In the genomic region with DNA sequence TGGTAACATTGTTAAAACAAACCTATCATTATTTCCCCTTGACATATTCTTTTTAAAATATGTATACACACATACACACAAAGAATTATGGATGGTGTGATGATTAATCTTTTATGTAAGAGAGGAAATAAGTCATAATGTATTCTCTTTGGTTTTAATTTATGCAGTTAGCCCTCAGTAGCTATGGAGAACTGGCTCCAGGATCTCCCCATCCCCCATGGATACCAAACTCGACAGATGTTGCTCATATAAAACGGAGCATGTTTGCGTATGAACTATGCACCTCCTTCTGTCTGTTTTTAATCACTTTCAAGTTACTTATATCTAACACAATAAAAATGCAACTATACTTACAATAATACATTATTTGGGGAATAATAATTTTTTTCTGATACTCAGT, we compare ENCODE assay signal across 14 mouse cellular contexts.
A peak's percentile ranks its signal among the peaks of the same experiment; 100 is the strongest.
DNase-seq lines count a peak whose midpoint lies in the region; ATAC-seq and TF ChIP-seq lines count a peak whose summit lies in the region.
"Had no signal": no experiment of that assay in that cellular context is flagged by ENCODE, and none has a peak within 500 bp of the region (broad histone marks: within the 10 kb centered on the region; RNA-seq: fewer than 3 reads in every experiment).

No protein-coding gene starts in this region.

- H3K9me3 ChIP-seq in forebrain, embryonic 11.5 days (ENCODE audit: control insufficient read depth, low read length) = no peaks in the 10 kb centered on the region
- no peaks in the 10 kb centered on the region for H3K9me3 ChIP-seq in forebrain, embryonic 10.5 days
- H3K9me3 ChIP-seq in neural tube, embryonic 11.5 days (ENCODE audit: control insufficient read depth, low read length) = no peaks in the 10 kb centered on the region
- H3K9me3 ChIP-seq in neural tube, embryonic 15.5 days (replicated peaks) = no peaks in the 10 kb centered on the region
- H3K9me3 ChIP-seq in midbrain, postnatal 0 days (ENCODE audit: low read length) = no peaks in the 10 kb centered on the region
- H3K9me3 ChIP-seq: embryonic facial prominence, embryonic 15.5 days had no signal

- H3K9ac ChIP-seq in forebrain, embryonic 11.5 days (ENCODE audit: low read length) = no peak overlapping the region
- no peak overlapping the region for H3K9ac ChIP-seq in neural tube, embryonic 11.5 days (ENCODE audit: low read length)
- H3K9ac ChIP-seq in neural tube, embryonic 15.5 days (replicated peaks) = no peak overlapping the region
- no peak overlapping the region for H3K9ac ChIP-seq in midbrain, postnatal 0 days (replicated peaks; ENCODE audit: low read length, poor library complexity, severe bottlenecking)
- H3K9ac ChIP-seq: embryonic facial prominence, embryonic 15.5 days; lung, embryonic 14.5 days had no signal

- H3K27ac ChIP-seq in forebrain, embryonic 11.5 days (ENCODE audit: low read depth, low read length) = no peak overlapping the region
- no peak overlapping the region for H3K27ac ChIP-seq in forebrain, embryonic 10.5 days
- no peak overlapping the region for H3K27ac ChIP-seq in neural tube, embryonic 11.5 days (ENCODE audit: low read depth, low read length)
- no peak overlapping the region for H3K27ac ChIP-seq in neural tube, embryonic 15.5 days (replicated peaks)
- H3K27ac ChIP-seq in midbrain, postnatal 0 days (ENCODE audit: low read depth, low read length) = no peak overlapping the region
- H3K27ac ChIP-seq: left cerebral cortex, adult 2 months had no signal

- no peaks in the 10 kb centered on the region for H3K36me3 ChIP-seq in forebrain, embryonic 11.5 days (ENCODE audit: control insufficient read depth, insufficient read depth, low read length)
- no peaks in the 10 kb centered on the region for H3K36me3 ChIP-seq in forebrain, embryonic 10.5 days (replicated peaks)
- H3K36me3 ChIP-seq in neural tube, embryonic 11.5 days (ENCODE audit: control insufficient read depth, insufficient read depth, low read length) = no peaks in the 10 kb centered on the region
- H3K36me3 ChIP-seq in neural tube, embryonic 15.5 days = no peaks in the 10 kb centered on the region
- no peaks in the 10 kb centered on the region for H3K36me3 ChIP-seq in midbrain, postnatal 0 days (ENCODE audit: insufficient read depth, low read length)
- H3K36me3 ChIP-seq: embryonic facial prominence, embryonic 15.5 days had no signal

- TF ChIP-seq CTCF in midbrain, postnatal 0 days (IDR thresholded peaks at IDR 0.05) = no peak

- DNase-seq in forebrain, embryonic 11.5 days (ENCODE audit: low spot score) = peak; percentile 37
- DNase-seq in forebrain, embryonic 10.5 days (ENCODE audit: extremely low spot score, low spot score) = no peak
- DNase-seq in neural tube, embryonic 11.5 days (ENCODE audit: low spot score) = peak; percentile 24
- DNase-seq in forelimb bud, embryonic 11.5 days (ENCODE audit: low read depth, low spot score) = peak; percentile 36
- peak; percentile 37 for DNase-seq in midbrain, postnatal 0 days (ENCODE audit: low spot score)
- no peak for DNase-seq in gastrocnemius, adult 8-10 months (ENCODE audit: low spot score in 2 of 2)
- no peak for DNase-seq in heart, adult 18-20 months
- DNase-seq: kidney, postnatal 36 days; liver; lung, embryonic 14.5 days had no signal

- no peak overlapping the region for H3K4me3 ChIP-seq in forebrain, embryonic 11.5 days (ENCODE audit: low read depth, low read length)
- no peak overlapping the region for H3K4me3 ChIP-seq in forebrain, embryonic 10.5 days
- no peak overlapping the region for H3K4me3 ChIP-seq in neural tube, embryonic 11.5 days (ENCODE audit: low read depth, low read length)
- H3K4me3 ChIP-seq in neural tube, embryonic 15.5 days (replicated peaks) = no peak overlapping the region
- no peak overlapping the region for H3K4me3 ChIP-seq in midbrain, postnatal 0 days (ENCODE audit: low read depth, low read length)
- H3K4me3 ChIP-seq: embryonic facial prominence, embryonic 15.5 days; left cerebral cortex, adult 2 months had no signal

- H3K27me3 ChIP-seq in forebrain, embryonic 11.5 days (ENCODE audit: control insufficient read depth, insufficient read depth, low read length) = no peaks in the 10 kb centered on the region
- H3K27me3 ChIP-seq in forebrain, embryonic 10.5 days (ENCODE audit: poor library complexity, severe bottlenecking) = no peaks in the 10 kb centered on the region
- H3K27me3 ChIP-seq in neural tube, embryonic 11.5 days (ENCODE audit: control insufficient read depth, insufficient read depth, low read length) = no peaks in the 10 kb centered on the region
- no peaks in the 10 kb centered on the region for H3K27me3 ChIP-seq in neural tube, embryonic 15.5 days (replicated peaks)
- H3K27me3 ChIP-seq in midbrain, postnatal 0 days (ENCODE audit: insufficient read depth, low read length) = no peaks in the 10 kb centered on the region
- H3K27me3 ChIP-seq: embryonic facial prominence, embryonic 15.5 days had no signal

- no peak overlapping the region for H3K4me2 ChIP-seq in forebrain, embryonic 11.5 days (ENCODE audit: low read depth, low read length, severe bottlenecking)
- H3K4me2 ChIP-seq in neural tube, embryonic 11.5 days (ENCODE audit: low read depth) = no peak overlapping the region
- H3K4me2 ChIP-seq in neural tube, embryonic 15.5 days = no peak overlapping the region
- H3K4me2 ChIP-seq in midbrain, postnatal 0 days (ENCODE audit: low read depth, low read length, poor library complexity, severe bottlenecking) = no peak overlapping the region
- H3K4me2 ChIP-seq: embryonic facial prominence, embryonic 15.5 days; lung, embryonic 14.5 days had no signal

- 65% methylated on average over 3 of the region's 3 CpGs for WGBS in forebrain, embryonic 11.5 days
- 64% methylated on average over 3 of the region's 3 CpGs for WGBS in forebrain, embryonic 10.5 days
- 43% methylated on average over 3 of the region's 3 CpGs for WGBS in neural tube, embryonic 11.5 days
- 18% methylated on average over 3 of the region's 3 CpGs for WGBS in neural tube, embryonic 15.5 days
- WGBS in midbrain, postnatal 0 days = 24% methylated on average over 3 of the region's 3 CpGs

- no peaks in the 10 kb centered on the region for H3K4me1 ChIP-seq in forebrain, embryonic 11.5 days (replicated peaks; ENCODE audit: control insufficient read depth, insufficient read depth, low read length)
- H3K4me1 ChIP-seq in forebrain, embryonic 10.5 days = peaks cover 16% of the 10 kb centered on the region
- peaks cover 6% of the 10 kb centered on the region for H3K4me1 ChIP-seq in neural tube, embryonic 11.5 days (ENCODE audit: control insufficient read depth, insufficient read depth, low read length)
- H3K4me1 ChIP-seq in neural tube, embryonic 15.5 days = peaks cover 5% of the 10 kb centered on the region; the same call in 1 of the 2 replicates
- no peaks in the 10 kb centered on the region; the same call in 1 of the 2 replicates for H3K4me1 ChIP-seq in midbrain, postnatal 0 days (ENCODE audit: insufficient read depth, low read length)

- 0 out of 2 replicates have a peak, but pooled peaks have one; percentile 46 for ATAC-seq in forebrain, embryonic 11.5 days (replicated peaks; ENCODE audit: low FRiP score)
- no peak for ATAC-seq in neural tube, embryonic 11.5 days (ENCODE audit: insufficient read depth, low FRiP score, low TSS enrichment)
- ATAC-seq in neural tube, embryonic 15.5 days (ENCODE audit: low FRiP score) = no peak
- ATAC-seq in midbrain, postnatal 0 days (ENCODE audit: low FRiP score) = 0 out of 2 replicates have a peak, but pooled peaks have one; percentile 31
- ATAC-seq: intestine, postnatal 0 days had no signal

Comparison
In these comparisons a context has a peak if more than half of its experiments do, and no peak if none do; other contexts are left out.
1. DNase-seq: peak in forebrain, embryonic 11.5 days (single experiment), neural tube, embryonic 11.5 days (single experiment), forelimb bud, embryonic 11.5 days (single experiment) and midbrain, postnatal 0 days (single experiment); none in forebrain, embryonic 10.5 days (single experiment), gastrocnemius, adult 8-10 months (0 of 2) and heart, adult 18-20 months (0 of 2).
2. ATAC-seq: peak in forebrain, embryonic 11.5 days (single experiment) and midbrain, postnatal 0 days (single experiment); none in neural tube, embryonic 11.5 days (single experiment) and neural tube, embryonic 15.5 days (single experiment).